Mouse (Mus musculus): ENCODE data around the gene Cckbr.

Cckbr gene

DNA sequence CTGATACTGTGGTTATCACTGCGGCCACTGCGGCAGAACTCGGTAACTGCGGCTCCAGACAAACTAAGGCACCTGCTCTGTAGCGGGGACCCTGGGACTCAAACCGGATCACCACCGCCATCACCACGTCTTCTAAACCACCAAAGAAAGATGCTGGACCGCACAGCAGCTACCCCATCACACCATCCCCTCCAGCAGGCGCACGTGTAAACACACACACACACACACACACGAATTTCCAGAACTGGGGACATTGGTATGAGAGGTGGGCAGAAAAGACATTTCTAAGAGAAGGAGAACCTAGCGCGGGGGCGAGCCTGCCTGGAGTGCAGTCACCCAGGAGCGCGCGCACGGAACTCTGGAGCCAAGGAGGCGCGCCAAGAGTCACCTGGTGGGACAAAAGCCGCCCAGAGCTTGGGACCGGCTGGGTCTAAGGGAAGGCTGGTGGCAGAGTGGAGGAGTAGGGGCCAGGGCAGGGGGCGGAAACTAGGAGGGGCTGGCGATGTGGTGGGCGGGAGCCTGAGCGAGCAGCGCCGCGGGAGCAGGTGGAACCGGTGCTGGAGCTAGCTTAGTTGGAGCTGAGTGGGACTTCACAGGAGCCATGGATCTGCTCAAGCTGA, at the start of gene Cckbr:
Gene Cckbr (plus strand): TSS at position 308 of the 620 bp plus-strand sequence.
- DNase-seq (ENCODE audit: low read depth, low spot score): peak; percentile 18

DNA sequence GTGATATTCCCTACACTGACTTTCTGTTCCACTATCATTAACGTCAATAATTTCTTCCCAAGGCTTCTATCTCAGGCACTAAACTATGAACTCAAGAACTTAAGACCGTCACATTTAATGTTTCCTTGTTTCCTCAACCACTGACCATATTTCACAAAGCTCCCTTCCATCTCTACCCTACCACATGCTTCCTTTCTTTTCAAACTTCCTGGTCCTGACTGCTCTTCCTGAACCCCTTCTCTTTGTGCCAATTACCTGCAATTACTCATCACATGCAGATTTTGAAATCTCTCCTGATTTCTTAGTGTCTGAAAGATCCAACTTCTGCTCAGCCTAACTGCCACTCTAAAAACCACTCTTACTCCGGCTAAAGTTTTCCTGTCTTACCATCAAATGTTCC, 45.2 kb upstream of the Cckbr start:
- no peak for DNase-seq (ENCODE audit: low read depth, low spot score)

DNA sequence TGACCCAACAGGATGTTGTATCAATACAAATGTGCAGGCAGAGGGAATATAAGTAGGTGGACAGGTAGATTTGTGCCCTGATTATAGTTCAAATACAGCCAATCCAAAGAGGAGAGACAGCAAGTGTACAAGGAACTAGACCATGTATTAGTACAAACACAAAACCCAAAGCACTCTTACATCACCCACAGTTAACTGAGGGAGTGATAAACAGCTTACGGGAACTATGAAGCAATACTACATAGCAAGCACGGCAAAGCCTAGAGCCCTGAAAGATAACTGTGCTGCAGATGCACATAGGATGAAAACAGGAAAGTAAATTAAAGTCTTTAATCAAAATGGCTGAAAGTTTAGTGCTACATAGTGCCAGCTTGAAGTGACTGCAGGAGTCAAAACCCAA, 37.8 kb upstream of the Cckbr start:
- DNase-seq (ENCODE audit: low read depth, low spot score): no peak

DNA sequence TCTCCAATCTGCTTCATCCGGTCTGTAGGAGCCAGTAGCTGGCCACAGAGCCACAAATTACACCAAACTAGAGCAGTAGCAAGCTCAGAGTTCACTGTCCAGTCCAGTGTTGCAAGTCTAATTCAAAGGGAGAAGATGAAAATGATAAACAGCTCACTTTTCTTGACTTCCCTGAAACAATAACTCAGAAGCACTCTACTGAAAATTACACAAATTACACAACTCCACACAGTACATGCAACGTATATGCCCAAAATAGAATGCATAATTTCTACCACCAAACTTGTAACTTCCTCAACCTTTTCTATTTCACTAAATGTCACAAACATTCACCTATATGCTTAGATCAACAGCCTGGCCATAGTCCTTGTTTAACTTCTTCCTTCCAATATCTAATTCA, 35.3 kb upstream of the Cckbr start:
- no peak for DNase-seq (ENCODE audit: low read depth, low spot score)

DNA sequence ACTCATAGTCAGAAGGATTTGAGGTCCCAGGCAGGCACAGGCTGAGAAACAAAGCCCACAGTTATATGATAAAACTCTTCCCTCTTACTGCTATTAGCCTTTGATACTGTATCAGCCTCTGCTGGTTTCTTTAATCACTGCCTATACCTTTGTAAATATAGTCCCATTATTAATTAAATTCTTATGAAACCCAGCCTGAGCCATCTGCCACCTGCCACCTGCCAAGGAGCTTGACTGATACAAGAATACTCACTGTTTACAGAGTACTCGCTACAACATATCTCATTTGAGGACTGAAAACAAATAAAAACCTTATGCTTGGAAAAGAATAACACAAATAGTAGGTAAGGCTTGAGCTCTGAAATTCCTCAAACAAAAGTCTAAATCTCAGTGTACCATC, 30.9 kb upstream of the Cckbr start:
- DNase-seq (ENCODE audit: low read depth, low spot score): no peak

DNA sequence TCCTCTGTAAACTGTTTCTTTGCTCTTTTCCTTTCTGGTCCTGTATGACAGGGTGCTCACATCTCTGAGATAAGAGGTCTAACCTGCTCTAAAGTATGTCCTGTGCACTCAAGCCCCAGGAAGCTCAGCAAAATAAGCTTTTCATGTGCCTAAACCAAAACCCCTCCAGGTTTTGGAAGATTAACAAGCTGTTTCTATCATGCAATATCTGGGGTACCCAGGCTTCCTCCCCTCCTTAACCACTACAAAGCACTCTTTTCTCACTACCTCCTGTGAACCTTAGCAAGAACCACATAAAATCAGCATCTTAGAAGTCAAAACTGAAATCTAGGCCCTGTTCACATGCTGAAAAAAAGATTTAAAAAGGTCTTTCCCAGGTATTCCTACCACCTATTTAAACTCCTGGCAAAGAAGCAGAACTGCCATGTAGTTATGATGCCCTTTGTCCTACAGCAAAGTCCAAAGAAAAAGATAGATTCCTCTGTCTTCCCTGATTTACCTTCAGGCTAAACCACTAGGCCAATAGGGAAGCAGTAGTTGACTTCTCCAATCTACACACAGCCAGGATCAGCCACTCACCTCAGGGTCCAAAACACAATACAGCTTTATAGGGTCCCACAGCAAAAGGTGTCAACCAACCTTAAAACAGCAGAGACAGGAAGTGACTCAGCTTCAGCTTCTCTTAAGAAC, 30.3 kb upstream of the Cckbr start:
- no peak for DNase-seq (ENCODE audit: low read depth, low spot score)

DNA sequence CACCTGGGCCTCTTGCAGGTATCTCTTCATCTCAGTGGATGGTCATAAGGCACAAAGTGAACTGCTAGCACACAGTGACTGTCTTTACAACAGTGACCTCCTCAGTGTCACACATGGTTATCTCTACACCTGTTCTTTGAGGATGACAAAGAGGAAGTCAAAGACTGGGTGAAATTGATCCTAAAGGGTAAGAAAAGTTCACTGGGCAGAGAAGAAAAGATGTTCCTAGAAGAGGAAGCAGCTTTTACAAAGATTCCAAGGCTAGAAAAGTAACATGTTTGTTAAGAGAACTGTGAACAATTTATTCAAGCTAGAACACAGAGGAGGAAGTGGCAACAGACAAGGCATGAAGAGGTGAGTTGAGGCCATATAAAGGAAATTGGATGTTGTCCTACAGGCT, 29.4 kb upstream of the Cckbr start:
- no peak for DNase-seq (ENCODE audit: low read depth, low spot score)

DNA sequence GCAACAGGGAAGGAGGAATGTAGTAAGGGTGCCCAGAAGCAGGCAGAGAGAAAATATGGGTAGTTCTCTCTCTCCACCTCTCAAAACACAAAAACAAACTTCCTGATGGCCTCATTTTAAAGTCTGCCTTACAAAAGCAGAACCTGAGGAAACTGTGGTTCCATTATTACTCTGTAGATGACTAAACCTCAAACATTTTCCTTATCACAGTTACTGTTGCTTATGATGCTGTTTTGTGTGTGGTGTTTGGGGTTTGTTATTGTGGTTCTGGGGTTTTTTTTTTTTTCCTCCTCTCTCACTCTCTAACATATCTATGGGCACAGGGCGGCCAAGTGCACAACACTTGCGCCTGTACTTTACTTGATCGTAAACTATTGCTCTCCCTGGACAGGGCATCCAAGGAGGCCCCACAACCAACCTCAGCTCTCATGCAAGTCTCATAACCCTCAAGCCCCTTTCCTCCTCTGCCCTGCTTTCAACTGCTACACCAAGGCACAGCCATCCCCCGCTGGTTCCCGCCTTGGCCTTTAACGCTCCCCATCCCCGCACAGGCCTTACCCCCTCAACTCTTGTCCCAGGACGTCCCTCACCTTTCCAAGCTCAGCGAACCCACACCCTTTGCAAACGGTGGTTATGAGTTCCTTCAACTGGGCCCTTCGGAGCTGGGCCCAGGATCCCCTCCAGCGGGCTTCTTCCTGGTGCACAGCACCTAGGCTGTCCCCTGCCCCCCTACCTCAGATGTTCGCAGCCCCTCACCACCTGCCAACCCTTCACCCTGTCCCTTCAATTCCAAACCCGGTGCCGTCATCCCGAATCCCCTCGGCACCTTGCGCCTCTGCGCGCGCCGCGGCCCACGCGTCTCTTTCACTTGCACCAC, 26.2 kb upstream of the Cckbr start:
- no peak for DNase-seq (ENCODE audit: low read depth, low spot score)

DNA sequence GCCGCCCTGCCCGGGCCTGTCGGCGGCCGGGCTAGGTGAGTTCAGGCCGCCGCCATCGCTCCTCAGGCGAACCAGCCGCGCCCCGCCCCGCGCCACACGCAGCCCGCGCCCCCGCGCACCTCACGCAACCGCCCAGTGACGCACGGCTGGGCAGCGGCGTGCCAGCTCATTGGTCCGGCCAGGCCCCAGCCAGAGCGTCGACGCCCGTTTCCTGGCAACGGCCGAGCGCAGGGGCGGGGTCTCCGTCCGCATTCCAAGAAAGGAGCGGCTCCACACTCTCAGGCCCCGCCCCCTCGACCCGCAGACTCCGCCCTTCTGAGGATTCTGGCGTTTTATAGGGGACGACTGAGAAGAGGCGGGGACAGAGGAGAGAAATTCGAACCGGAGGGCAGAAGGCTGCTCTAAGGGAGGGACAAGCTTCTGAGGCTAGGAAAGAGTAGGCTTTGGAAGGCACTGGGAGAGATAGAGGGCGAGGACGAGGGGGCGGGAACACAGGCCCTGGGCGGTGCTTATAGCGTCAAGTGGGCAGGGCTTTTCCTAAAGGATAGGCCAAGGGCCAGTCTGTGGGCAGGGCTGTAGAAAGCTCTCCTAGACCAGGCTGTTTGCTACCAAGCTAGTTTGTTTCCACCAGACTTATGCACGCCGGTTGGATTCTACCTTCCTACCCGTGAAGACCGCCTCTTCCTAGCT, 25.5 kb upstream of the Cckbr start, which contains the start of gene Fam160a2:
Gene Fam160a2 (minus strand): TSS at position 120 of the 690 bp plus-strand sequence.
- DNase-seq (ENCODE audit: low read depth, low spot score): peak; percentile 99

DNA sequence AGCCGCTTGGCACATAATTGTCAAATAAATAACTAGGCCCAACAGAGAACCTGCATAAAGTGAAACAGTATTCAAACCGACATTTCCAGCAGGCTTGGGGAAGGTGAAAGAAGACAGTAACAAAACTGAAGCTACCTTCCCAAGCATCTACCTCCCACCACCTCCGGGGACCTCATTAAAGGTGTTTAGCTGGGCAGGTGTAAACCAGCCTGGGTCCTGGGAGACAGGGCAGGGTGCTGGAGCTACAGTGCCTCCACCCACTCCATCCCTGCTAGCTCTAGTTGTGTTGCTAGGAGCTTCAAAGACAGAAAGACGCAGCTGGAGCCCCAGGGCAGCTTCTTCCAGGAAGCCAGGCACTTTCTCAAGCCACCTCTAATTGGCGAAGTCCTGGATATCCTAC, 21.3 kb upstream of the Cckbr start, which contains the start of gene Cnga4:
Gene Cnga4 (plus strand): TSS at position 301 of the 400 bp plus-strand sequence.
- DNase-seq (ENCODE audit: low read depth, low spot score): no peak

DNA sequence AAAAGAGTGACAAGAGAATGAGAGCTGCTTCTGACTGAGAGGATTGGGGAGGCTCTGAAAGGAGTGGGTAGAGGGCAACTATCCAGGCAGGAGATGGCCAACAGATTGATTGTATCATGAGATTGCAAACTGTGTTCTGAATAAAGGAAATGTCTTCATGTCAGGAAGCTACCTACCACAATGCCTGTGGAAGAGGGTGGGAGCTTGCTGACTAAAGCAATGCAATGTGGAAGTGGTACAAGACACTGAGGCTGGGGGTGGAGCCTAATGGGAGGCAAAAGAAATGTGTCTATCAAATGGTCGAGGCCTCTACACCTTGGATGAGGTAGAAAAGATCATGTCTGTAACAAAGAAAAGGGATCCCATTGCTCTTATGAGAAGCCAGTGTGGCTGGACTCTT, 19.2 kb upstream of the Cckbr start:
- no peak for DNase-seq (ENCODE audit: low read depth, low spot score)

DNA sequence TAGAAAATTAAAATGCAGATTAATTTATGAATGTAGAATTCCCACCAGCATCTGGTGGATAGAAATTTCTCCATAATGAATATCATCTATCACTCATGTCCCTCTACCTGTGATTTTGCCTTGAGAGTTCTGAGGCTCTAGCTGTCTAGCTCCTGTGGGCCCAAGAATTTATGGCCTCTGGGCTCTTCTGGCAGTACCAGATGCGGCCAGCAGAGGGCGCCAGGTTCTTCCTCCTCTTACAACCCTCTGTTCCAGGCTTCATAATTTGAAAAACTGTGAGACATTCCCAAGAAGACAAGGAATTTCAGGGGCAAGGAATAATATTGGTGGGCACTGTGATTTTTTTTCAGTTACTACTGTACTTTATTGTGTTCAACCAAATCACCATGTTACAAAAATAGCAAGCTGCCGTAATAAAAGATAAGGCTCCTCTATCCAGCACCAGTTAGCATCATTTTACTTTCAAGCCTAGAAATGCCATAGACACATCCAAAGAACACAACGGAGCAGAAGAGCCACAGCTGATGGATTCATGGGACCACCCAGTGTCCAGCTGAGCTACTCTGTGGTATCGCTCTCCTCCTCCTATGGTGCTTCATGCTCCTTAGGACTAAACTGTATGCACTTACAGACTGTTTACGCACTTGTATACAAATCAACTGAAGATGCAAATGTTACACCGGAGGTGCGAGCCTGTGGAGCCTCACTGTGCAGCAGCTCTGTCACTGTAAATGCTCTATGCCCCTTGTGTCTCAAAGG, 13.5 kb upstream of the Cckbr start:
- peak; percentile 78 for DNase-seq (ENCODE audit: low read depth, low spot score)

DNA sequence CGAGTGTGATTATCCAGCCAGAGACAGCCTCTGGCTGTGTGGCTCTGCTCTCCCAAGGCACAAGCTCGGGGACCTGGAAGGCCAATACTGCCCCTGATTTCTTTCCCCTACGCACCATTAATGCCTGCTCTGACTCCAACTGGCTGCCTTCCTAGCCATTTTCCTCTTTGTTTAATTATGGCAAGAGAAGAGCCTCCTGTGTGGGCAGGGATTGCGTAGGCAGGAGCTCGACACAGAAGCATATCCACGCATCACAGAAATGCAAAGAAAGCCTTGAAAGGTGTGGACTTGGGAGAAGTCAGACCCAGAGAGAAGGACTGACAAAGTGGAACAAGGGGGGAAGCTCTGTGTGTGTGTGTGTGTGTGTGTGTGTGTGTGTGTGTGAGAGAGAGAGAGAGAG, 11.1 kb upstream of the Cckbr start:
- DNase-seq (ENCODE audit: low read depth, low spot score): no peak

DNA sequence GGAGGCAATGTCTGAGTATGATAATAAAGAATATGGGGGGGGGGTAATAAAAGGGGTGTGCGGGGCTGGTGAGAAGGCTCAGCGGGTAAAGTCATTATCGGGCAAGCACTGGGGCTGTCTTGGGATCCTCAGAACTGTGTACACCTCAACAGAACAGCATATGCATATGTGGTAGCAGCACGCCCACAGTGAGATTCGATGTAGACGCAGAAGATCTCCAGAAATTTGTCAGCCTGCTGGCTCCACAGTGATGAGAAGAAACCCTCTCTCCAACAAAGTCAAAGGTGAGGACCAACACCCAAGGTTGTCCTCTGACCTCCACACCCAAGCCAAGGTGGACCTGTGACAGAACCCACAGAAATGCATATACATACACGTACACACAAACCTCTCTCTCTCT, 9.0 kb upstream of the Cckbr start:
- no peak for DNase-seq (ENCODE audit: low read depth, low spot score)

DNA sequence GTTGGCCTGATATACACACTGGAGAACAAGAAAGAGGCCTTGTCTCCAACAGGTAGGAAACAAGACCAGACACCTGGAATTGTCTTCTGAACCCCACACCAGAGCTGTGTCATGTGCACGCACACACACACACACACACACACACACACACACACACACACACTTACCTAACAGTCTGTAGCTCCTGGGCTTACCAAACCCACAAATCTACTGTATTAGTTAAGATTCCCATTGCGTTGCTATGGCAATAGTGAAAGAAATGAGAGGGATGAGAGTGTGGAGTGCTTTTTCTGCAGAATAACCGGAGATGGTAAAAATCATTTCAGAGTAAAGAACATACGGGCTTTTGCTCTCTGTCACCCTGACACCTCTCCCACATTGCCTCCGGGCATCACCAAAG, 7.4 kb upstream of the Cckbr start:
- no peak for DNase-seq (ENCODE audit: low read depth, low spot score)

DNA sequence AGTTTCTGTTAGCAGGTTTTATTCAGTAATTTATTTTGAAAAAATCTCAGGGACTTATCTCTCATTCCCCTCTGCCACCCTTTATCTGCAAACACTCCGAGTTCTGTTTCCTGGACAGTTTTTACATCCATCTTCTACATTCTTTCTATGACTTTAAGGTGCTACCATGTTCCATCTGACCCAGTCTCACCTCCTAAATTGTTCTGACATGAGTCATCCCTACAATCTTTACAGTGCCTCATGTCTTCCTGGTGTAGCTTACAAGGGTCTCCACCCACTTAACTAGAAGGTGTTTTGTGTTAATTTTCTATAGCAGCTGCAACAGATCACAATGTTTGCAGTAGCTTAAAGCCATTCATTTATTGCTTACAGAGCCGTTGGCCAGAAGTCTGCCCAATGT, 4.6 kb upstream of the Cckbr start:
- DNase-seq (ENCODE audit: low read depth, low spot score): no peak

DNA sequence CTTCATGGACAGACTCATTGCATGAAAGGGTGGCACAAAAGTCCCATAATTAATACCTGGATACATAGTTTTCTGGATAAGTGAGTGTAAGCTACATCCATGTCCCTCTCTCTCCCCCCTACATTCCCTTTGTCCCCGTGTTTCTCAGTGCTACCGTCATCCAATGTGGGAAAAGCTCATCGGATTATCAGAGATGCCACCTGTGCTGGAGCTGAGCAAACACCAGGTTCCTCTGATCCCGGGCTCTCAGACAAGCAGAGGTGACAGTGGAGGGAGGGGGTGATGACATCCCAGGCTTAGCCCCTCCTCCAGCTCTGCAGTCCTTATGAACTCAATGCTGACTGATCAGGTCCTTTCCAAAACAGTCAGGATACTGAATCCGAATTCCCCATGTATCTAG, 1.2 kb upstream of the Cckbr start:
- no peak for DNase-seq (ENCODE audit: low read depth, low spot score)

DNA sequence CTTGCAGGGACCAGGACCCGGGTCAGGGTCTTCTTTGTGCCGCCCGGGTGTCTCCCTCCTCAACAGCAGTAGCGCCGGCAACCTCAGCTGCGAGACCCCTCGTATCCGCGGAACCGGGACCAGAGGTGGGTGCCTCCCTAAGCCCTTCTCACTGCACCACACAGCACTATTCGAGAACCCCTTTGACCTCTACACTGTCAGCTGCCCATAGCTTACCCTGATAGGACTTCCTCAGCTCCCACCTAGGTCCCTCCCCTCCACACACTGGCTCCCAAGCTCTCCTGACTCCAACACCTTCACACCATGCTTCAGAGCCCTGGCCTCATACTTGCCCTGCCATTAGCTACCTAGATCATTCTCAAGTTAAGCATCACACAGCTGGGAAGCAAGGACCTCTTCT, 520 bp downstream of the Cckbr start:
- DNase-seq (ENCODE audit: low read depth, low spot score): no peak

DNA sequence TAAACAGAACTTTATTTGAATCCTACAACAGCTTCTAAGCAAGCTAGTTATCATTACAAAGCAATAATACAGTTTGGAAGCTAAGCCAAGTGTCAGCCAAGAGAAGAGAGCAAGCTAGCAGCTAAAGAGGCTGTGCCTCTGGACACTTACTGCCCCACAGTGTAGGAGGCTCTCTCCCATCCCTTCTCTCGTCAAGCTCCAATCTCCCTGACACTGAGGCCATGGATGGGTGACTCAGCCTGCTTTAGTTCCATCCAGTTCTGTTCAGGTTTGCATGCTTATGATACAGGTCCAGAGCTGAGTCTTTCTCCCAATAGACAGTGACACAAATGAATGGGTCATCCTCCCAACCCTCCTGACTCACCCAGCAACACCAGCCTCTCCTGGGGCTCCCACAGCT, 6.5 kb downstream of the Cckbr start:
- DNase-seq (ENCODE audit: low read depth, low spot score): no peak

DNA sequence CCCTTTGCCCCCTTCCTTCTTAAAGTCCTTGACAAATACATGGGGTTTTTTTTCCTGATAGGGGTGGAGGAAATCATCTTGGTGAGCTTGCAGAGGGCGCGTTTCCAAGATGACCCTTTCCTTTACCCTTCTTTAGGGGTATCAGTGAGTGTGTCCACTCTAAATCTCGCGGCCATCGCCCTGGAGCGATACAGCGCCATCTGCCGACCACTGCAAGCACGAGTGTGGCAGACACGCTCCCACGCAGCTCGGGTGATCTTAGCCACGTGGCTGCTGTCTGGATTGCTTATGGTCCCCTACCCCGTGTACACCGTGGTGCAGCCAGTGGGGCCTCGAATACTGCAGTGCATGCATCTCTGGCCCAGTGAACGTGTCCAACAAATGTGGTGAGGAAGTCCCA, 8.3 kb downstream of the Cckbr start:
- DNase-seq (ENCODE audit: low read depth, low spot score): no peak

DNA sequence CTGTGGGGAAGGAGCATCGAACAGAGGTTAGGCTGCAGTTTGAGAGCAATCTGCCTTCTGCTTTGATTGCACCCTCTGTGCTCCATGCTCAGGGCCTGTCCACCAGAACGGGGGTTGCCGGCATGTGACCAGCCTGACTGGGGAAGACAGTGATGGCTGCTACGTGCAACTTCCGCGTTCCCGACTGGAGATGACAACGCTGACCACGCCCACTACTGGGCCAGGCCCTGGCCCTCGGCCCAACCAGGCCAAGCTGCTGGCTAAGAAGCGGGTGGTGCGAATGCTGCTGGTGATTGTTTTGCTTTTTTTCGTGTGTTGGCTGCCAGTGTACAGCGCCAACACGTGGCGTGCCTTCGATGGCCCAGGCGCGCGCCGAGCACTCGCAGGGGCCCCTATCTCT, 9.3 kb downstream of the Cckbr start:
- DNase-seq (ENCODE audit: low read depth, low spot score): no peak
